Mouse (Mus musculus): ENCODE measurements around the gene Rbm28.

- TF ChIP-seq ZNF384 (IDR thresholded peaks at IDR 0.05; ENCODE audit: low read depth, low read length), result no peak
- TF ChIP-seq CTCF (conservative IDR thresholded peaks at IDR 0.05 in 1 of 2, IDR thresholded peaks at IDR 0.05 in 1 of 2; ENCODE audit: low read depth in 2 of 2, low read length in 2 of 2), result no peak
- TF ChIP-seq UBTF (IDR thresholded peaks at IDR 0.05; ENCODE audit: low read depth, low read length), result no peak
- no peak for TF ChIP-seq USF1 (IDR thresholded peaks at IDR 0.05; ENCODE audit: low read depth, low read length)
- no peak for TF ChIP-seq RCOR1 (conservative IDR thresholded peaks at IDR 0.05; ENCODE audit: low read depth, low read length)
- TF ChIP-seq POLR2A (IDR thresholded peaks at IDR 0.05; ENCODE audit: low read depth, low read length), result no peak
- no peak for TF ChIP-seq POLR2AphosphoS2 (IDR thresholded peaks at IDR 0.05; ENCODE audit: low read depth, low read length)
- TF ChIP-seq EP300 (IDR thresholded peaks at IDR 0.05; ENCODE audit: low read length), result no peak
- TF ChIP-seq MEF2A (IDR thresholded peaks at IDR 0.05; ENCODE audit: borderline replicate concordance, low read depth, low read length), result no peak
- no peak for TF ChIP-seq HCFC1 (IDR thresholded peaks at IDR 0.05; ENCODE audit: low read depth, low read length)
- TF ChIP-seq TCF12 (IDR thresholded peaks at IDR 0.05; ENCODE audit: low read depth, low read length), result no peak
These were observed 85.5 kb downstream of the Rbm28 start for GRCm38 (mm10) chr6:29079291-29079690.
